In the genomic region with DNA sequence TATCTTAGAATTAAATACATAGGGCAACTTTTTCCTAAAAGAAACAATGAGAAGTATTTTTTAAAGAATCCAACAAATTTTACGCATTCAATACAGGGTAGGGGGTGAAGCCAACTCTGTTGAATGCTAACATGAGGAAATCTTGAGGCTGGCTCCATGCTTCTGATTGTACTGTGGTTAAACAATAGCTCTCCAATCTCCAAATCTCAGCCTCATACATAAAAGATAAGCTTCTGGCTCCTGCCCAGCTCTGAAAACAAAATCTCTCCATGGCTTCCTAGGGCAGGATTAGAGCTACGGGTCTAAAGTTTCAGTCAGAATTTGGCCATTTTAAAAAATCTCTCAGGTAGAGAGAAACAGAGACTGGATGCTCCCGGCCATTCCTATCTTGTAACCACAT, we compare ENCODE assay signal across 21 mouse cellular contexts.
DNase-seq lines count a peak whose midpoint lies in the region; ATAC-seq lines count a peak whose summit lies in the region.
"Had no signal": no experiment of that assay in that cellular context is flagged by ENCODE, and none has a peak within 500 bp of the region (broad histone marks: within the 10 kb centered on the region; RNA-seq: fewer than 3 reads in every experiment).

No protein-coding gene starts in this region.

- no peaks in the 10 kb centered on the region for H3K4me1 ChIP-seq in forebrain, embryonic 14.5 days (ENCODE audit: control insufficient read depth, insufficient read depth, low read length)
- H3K4me1 ChIP-seq in forebrain, embryonic 11.5 days (replicated peaks; ENCODE audit: control insufficient read depth, insufficient read depth, low read length), result no peaks in the 10 kb centered on the region
- H3K4me1 ChIP-seq in midbrain, embryonic 11.5 days (ENCODE audit: control insufficient read depth, insufficient read depth, low read length), result no peaks in the 10 kb centered on the region
- H3K4me1 ChIP-seq in midbrain, embryonic 10.5 days, result peaks cover 13% of the 10 kb centered on the region; the same call in 1 of the 2 replicates
- H3K4me1 ChIP-seq: embryonic facial prominence, embryonic 15.5 days; forebrain, embryonic 10.5 days; heart, embryonic 10.5 days had no signal

- no peak overlapping the region for H3K9ac ChIP-seq in forebrain, embryonic 14.5 days (ENCODE audit: low read length)
- H3K9ac ChIP-seq in forebrain, embryonic 11.5 days (ENCODE audit: low read length), result no peak overlapping the region
- no peak overlapping the region for H3K9ac ChIP-seq in midbrain, embryonic 11.5 days (ENCODE audit: low read length)
- H3K9ac ChIP-seq: embryonic facial prominence, embryonic 15.5 days; hindbrain, embryonic 13.5 days had no signal

- no peak overlapping the region for H3K27ac ChIP-seq in forebrain, embryonic 14.5 days (ENCODE audit: low read depth, low read length)
- no peak overlapping the region for H3K27ac ChIP-seq in forebrain, embryonic 11.5 days (ENCODE audit: low read depth, low read length)
- H3K27ac ChIP-seq in midbrain, embryonic 11.5 days (ENCODE audit: low read depth, low read length), result no peak overlapping the region
- no peak overlapping the region for H3K27ac ChIP-seq in midbrain, embryonic 10.5 days (replicated peaks)
- H3K27ac ChIP-seq: embryonic facial prominence, embryonic 15.5 days; forebrain, embryonic 10.5 days; gastrocnemius, adult 2 months; heart, embryonic 10.5 days; hindbrain, embryonic 13.5 days had no signal

- H3K27me3 ChIP-seq in forebrain, embryonic 14.5 days (replicated peaks; ENCODE audit: control insufficient read depth, insufficient read depth, low read length), result no peaks in the 10 kb centered on the region
- no peaks in the 10 kb centered on the region for H3K27me3 ChIP-seq in forebrain, embryonic 11.5 days (ENCODE audit: control insufficient read depth, insufficient read depth, low read length)
- no peaks in the 10 kb centered on the region for H3K27me3 ChIP-seq in midbrain, embryonic 11.5 days (ENCODE audit: control insufficient read depth, insufficient read depth, low read length)
- no peaks in the 10 kb centered on the region for H3K27me3 ChIP-seq in midbrain, embryonic 10.5 days (ENCODE audit: low read depth, poor library complexity, severe bottlenecking)
- H3K27me3 ChIP-seq: embryonic facial prominence, embryonic 15.5 days; hindbrain, embryonic 13.5 days had no signal

- no peaks in the 10 kb centered on the region for H3K36me3 ChIP-seq in forebrain, embryonic 14.5 days (ENCODE audit: control insufficient read depth, insufficient read depth, low read length)
- H3K36me3 ChIP-seq in forebrain, embryonic 11.5 days (ENCODE audit: control insufficient read depth, insufficient read depth, low read length), result no peaks in the 10 kb centered on the region
- H3K36me3 ChIP-seq in midbrain, embryonic 11.5 days (ENCODE audit: control insufficient read depth, insufficient read depth, low read length), result no peaks in the 10 kb centered on the region
- H3K36me3 ChIP-seq in midbrain, embryonic 10.5 days, result no peaks in the 10 kb centered on the region
- H3K36me3 ChIP-seq: forebrain, embryonic 10.5 days; hindbrain, embryonic 13.5 days had no signal

- no peaks in the 10 kb centered on the region for H3K9me3 ChIP-seq in forebrain, embryonic 14.5 days (replicated peaks; ENCODE audit: control insufficient read depth, low read length)
- H3K9me3 ChIP-seq in forebrain, embryonic 11.5 days (ENCODE audit: control insufficient read depth, low read length), result no peaks in the 10 kb centered on the region
- no peaks in the 10 kb centered on the region for H3K9me3 ChIP-seq in midbrain, embryonic 11.5 days (ENCODE audit: control insufficient read depth, low read length)
- no peaks in the 10 kb centered on the region for H3K9me3 ChIP-seq in midbrain, embryonic 10.5 days (replicated peaks)
- H3K9me3 ChIP-seq: embryonic facial prominence, embryonic 15.5 days; forebrain, embryonic 10.5 days; heart, embryonic 10.5 days; hindbrain, embryonic 13.5 days had no signal

- 50% methylated on average over 3 of the region's 3 CpGs for WGBS in forebrain, embryonic 14.5 days
- WGBS in forebrain, embryonic 11.5 days, result 65% methylated on average over 3 of the region's 3 CpGs
- WGBS in midbrain, embryonic 11.5 days, result 50% methylated on average over 3 of the region's 3 CpGs
- WGBS in midbrain, embryonic 10.5 days, result 63% methylated on average over 3 of the region's 3 CpGs

- DNase-seq in forebrain, embryonic 14.5 days (ENCODE audit: low spot score), result peak; percentile 8
- DNase-seq in forebrain, embryonic 11.5 days (ENCODE audit: low spot score), result no peak
- no peak for DNase-seq in midbrain, embryonic 11.5 days (ENCODE audit: low spot score, missing footprints)
- DNase-seq in midbrain, embryonic 10.5 days (ENCODE audit: low spot score), result no peak
- DNase-seq in urinary bladder, postnatal 14 days (ENCODE audit: low spot score), result peak; percentile 16
- DNase-seq in urinary bladder, adult 18-20 months (ENCODE audit: low spot score in 2 of 2), result no peak
- DNase-seq in heart, postnatal 14 days, result no peak
- no peak for DNase-seq in cerebellum, postnatal 10 days
- DNase-seq: adrenal gland, postnatal 10 days; cerebellum, adult 11-12 months; cerebellum, adult 9-10 months; cerebellum, postnatal 36 days; gastrocnemius, adult 2 months; gastrocnemius, postnatal 36 days; heart, adult 18-20 months; heart, postnatal 10 days had no signal

- no peak overlapping the region for H3K4me3 ChIP-seq in forebrain, embryonic 14.5 days (ENCODE audit: low read depth, low read length)
- no peak overlapping the region for H3K4me3 ChIP-seq in forebrain, embryonic 11.5 days (ENCODE audit: low read depth, low read length)
- no peak overlapping the region for H3K4me3 ChIP-seq in midbrain, embryonic 11.5 days (ENCODE audit: low read depth, low read length)
- H3K4me3 ChIP-seq in midbrain, embryonic 10.5 days, result no peak overlapping the region
- H3K4me3 ChIP-seq: embryonic facial prominence, embryonic 15.5 days; erythroblast, embryonic 14.5 days; forebrain, embryonic 10.5 days; gastrocnemius, adult 2 months; heart, embryonic 10.5 days; hindbrain, embryonic 13.5 days had no signal

- intact Hi-C loops in heart, postnatal 14 days (cut with DNase I), result no loop called here

- no peak for ATAC-seq in forebrain, embryonic 14.5 days
- ATAC-seq in forebrain, embryonic 11.5 days (replicated peaks; ENCODE audit: low FRiP score), result no peak
- ATAC-seq in midbrain, embryonic 11.5 days (ENCODE audit: low FRiP score), result peak; percentile 65

- H3K4me2 ChIP-seq in forebrain, embryonic 14.5 days (ENCODE audit: low read length), result no peak overlapping the region
- H3K4me2 ChIP-seq in forebrain, embryonic 11.5 days (ENCODE audit: low read depth, low read length, severe bottlenecking), result no peak overlapping the region
- H3K4me2 ChIP-seq in midbrain, embryonic 11.5 days, result no peak overlapping the region
- H3K4me2 ChIP-seq: embryonic facial prominence, embryonic 15.5 days; hindbrain, embryonic 13.5 days had no signal

Comparison
In these comparisons a context has a peak if more than half of its experiments do, and no peak if none do; other contexts are left out.
1. DNase-seq: peak in forebrain, embryonic 14.5 days (single experiment) and urinary bladder, postnatal 14 days (single experiment); none in forebrain, embryonic 11.5 days (single experiment), midbrain, embryonic 11.5 days (single experiment), midbrain, embryonic 10.5 days (single experiment), urinary bladder, adult 18-20 months (0 of 2), heart, postnatal 14 days (0 of 2) and cerebellum, postnatal 10 days (0 of 2).